Mouse (Mus musculus): Measurements from ENCODE around the gene Ankrd33b. TPM values are rescaled to one million over a fixed set of nuclear protein-coding genes. Genes with fewer than 3 reads are reported as not detected.

Gene Ankrd33b
- polyA plus RNA-seq, 1 experiment: 6.1 TPM

GRCm38 (mm10) chr15:31352494-31353279 lies 14.8 kb downstream of the Ankrd33b start:
- peaks cover 23% of the 10 kb centered on the region for H3K79me3 ChIP-seq (ENCODE audit: low read depth)
- no peak overlapping the region for H3ac ChIP-seq (ENCODE audit: control insufficient read depth, insufficient read length, low read depth)
- H3K79me2 ChIP-seq (ENCODE audit: control insufficient read depth, insufficient read depth): peaks cover 88% of the 10 kb centered on the region
- H3K4me3 ChIP-seq (ENCODE audit: insufficient read depth, poor library complexity, severe bottlenecking): no peak overlapping the region
- peaks cover 3% of the 10 kb centered on the region for H3K36me3 ChIP-seq (ENCODE audit: control insufficient read depth, insufficient read depth)
- TF ChIP-seq FOSL1 (IDR thresholded peaks at IDR 0.05; ENCODE audit: insufficient read depth, low read length, poor library complexity, severe bottlenecking) (no peak), MYOG (IDR thresholded peaks at IDR 0.05; ENCODE audit: control insufficient read depth, extremely low read depth, insufficient read length) (no peak)
- H3K27me3 ChIP-seq (ENCODE audit: control insufficient read depth, insufficient read depth, insufficient read length): no peaks in the 10 kb centered on the region

- TF ChIP-seq USF1 (IDR thresholded peaks at IDR 0.05; ENCODE audit: low read depth): no peak
- TF ChIP-seq MAX (IDR thresholded peaks at IDR 0.05): peak; percentile 21
- no peak overlapping the region for H3K4me3 ChIP-seq (ENCODE audit: insufficient read depth, poor library complexity, severe bottlenecking)
- no peaks in the 10 kb centered on the region for H3K27me3 ChIP-seq (ENCODE audit: control insufficient read depth, insufficient read depth, insufficient read length)
- H3K79me2 ChIP-seq (ENCODE audit: control insufficient read depth, insufficient read depth): peaks cover 84% of the 10 kb centered on the region
- H3K36me3 ChIP-seq (ENCODE audit: control insufficient read depth, insufficient read depth): no peaks in the 10 kb centered on the region
- H3ac ChIP-seq (ENCODE audit: control insufficient read depth, insufficient read length, low read depth): no peak overlapping the region
- H3K79me3 ChIP-seq (ENCODE audit: low read depth): peaks cover 8% of the 10 kb centered on the region
Observed at GRCm38 (mm10) chr15:31349810-31350341, 17.6 kb downstream of the Ankrd33b start.

GRCm38 (mm10) chr15:31349046-31349445 lies 18.5 kb downstream of the Ankrd33b start:
- no peak for TF ChIP-seq FOSL1 (IDR thresholded peaks at IDR 0.05; ENCODE audit: insufficient read depth, low read length, poor library complexity, severe bottlenecking)
- no peak for TF ChIP-seq USF1 (IDR thresholded peaks at IDR 0.05; ENCODE audit: low read depth)
- no peak for TF ChIP-seq MAX (IDR thresholded peaks at IDR 0.05)
- TF ChIP-seq CEBPB (IDR thresholded peaks at IDR 0.05; ENCODE audit: low read depth): no peak
- TF ChIP-seq MYOG (IDR thresholded peaks at IDR 0.05; ENCODE audit: control insufficient read depth, extremely low read depth, insufficient read length): no peak
- no peak for TF ChIP-seq MYOD1 (IDR thresholded peaks at IDR 0.05; ENCODE audit: control insufficient read depth, insufficient read length, low read depth)
- no peak for TF ChIP-seq CTCF (IDR thresholded peaks at IDR 0.05; ENCODE audit: control insufficient read depth, insufficient read depth, insufficient read length)

GRCm38 (mm10) chr15:31348241-31348640 lies 19.3 kb downstream of the Ankrd33b start:
- H3ac ChIP-seq (ENCODE audit: control insufficient read depth, insufficient read length, low read depth): no peak overlapping the region
- TF ChIP-seq CTCF (IDR thresholded peaks at IDR 0.05; ENCODE audit: control insufficient read depth, insufficient read depth, insufficient read length) (no peak), MYOG (IDR thresholded peaks at IDR 0.05; ENCODE audit: control insufficient read depth, extremely low read depth, insufficient read length) (no peak), USF1 (IDR thresholded peaks at IDR 0.05; ENCODE audit: low read depth) (no peak), FOSL1 (IDR thresholded peaks at IDR 0.05; ENCODE audit: insufficient read depth, low read length, poor library complexity, severe bottlenecking) (no peak), MYOD1 (IDR thresholded peaks at IDR 0.05; ENCODE audit: control insufficient read depth, insufficient read length, low read depth) (no peak), MAX (IDR thresholded peaks at IDR 0.05) (no peak), CEBPB (IDR thresholded peaks at IDR 0.05; ENCODE audit: low read depth) (no peak)

More at GRCm38 (mm10) chr15:31349046-31349445, 18.5 kb downstream of the Ankrd33b start:
- H3K79me2 ChIP-seq (ENCODE audit: control insufficient read depth, insufficient read depth): peaks cover 82% of the 10 kb centered on the region
- H3ac ChIP-seq (ENCODE audit: control insufficient read depth, insufficient read length, low read depth): no peak overlapping the region
- H3K4me3 ChIP-seq (ENCODE audit: insufficient read depth, poor library complexity, severe bottlenecking): no peak overlapping the region
- H3K36me3 ChIP-seq (ENCODE audit: control insufficient read depth, insufficient read depth): no peaks in the 10 kb centered on the region
- no peaks in the 10 kb centered on the region for H3K27me3 ChIP-seq (ENCODE audit: control insufficient read depth, insufficient read depth, insufficient read length)
- peaks cover 5% of the 10 kb centered on the region for H3K79me3 ChIP-seq (ENCODE audit: low read depth)

GRCm38 (mm10) chr15:31346508-31346907 lies 21.0 kb downstream of the Ankrd33b start:
- no peak for TF ChIP-seq MYOG (IDR thresholded peaks at IDR 0.05; ENCODE audit: control insufficient read depth, extremely low read depth, insufficient read length)
- no peak for TF ChIP-seq USF1 (IDR thresholded peaks at IDR 0.05; ENCODE audit: low read depth)
- TF ChIP-seq MYOD1 (IDR thresholded peaks at IDR 0.05; ENCODE audit: control insufficient read depth, insufficient read length, low read depth): no peak
- TF ChIP-seq MAX (IDR thresholded peaks at IDR 0.05): no peak
- TF ChIP-seq CEBPB (IDR thresholded peaks at IDR 0.05; ENCODE audit: low read depth): no peak
- TF ChIP-seq CTCF (IDR thresholded peaks at IDR 0.05; ENCODE audit: control insufficient read depth, insufficient read depth, insufficient read length): no peak
- TF ChIP-seq FOSL1 (IDR thresholded peaks at IDR 0.05; ENCODE audit: insufficient read depth, low read length, poor library complexity, severe bottlenecking): no peak

More at GRCm38 (mm10) chr15:31348241-31348640, 19.3 kb downstream of the Ankrd33b start:
- H3K4me3 ChIP-seq (ENCODE audit: insufficient read depth, poor library complexity, severe bottlenecking): no peak overlapping the region
- peaks cover 82% of the 10 kb centered on the region for H3K79me2 ChIP-seq (ENCODE audit: control insufficient read depth, insufficient read depth)
- H3K27me3 ChIP-seq (ENCODE audit: control insufficient read depth, insufficient read depth, insufficient read length): no peaks in the 10 kb centered on the region
- H3K79me3 ChIP-seq (ENCODE audit: low read depth): peaks cover 13% of the 10 kb centered on the region
- H3K36me3 ChIP-seq (ENCODE audit: control insufficient read depth, insufficient read depth): no peaks in the 10 kb centered on the region

GRCm38 (mm10) chr15:31345366-31345765 lies 22.2 kb downstream of the Ankrd33b start:
- TF ChIP-seq MYOG (IDR thresholded peaks at IDR 0.05; ENCODE audit: control insufficient read depth, extremely low read depth, insufficient read length): no peak
- no peak for TF ChIP-seq CEBPB (IDR thresholded peaks at IDR 0.05; ENCODE audit: low read depth)
- TF ChIP-seq FOSL1 (IDR thresholded peaks at IDR 0.05; ENCODE audit: insufficient read depth, low read length, poor library complexity, severe bottlenecking): no peak
- no peak for TF ChIP-seq CTCF (IDR thresholded peaks at IDR 0.05; ENCODE audit: control insufficient read depth, insufficient read depth, insufficient read length)
- no peak for TF ChIP-seq USF1 (IDR thresholded peaks at IDR 0.05; ENCODE audit: low read depth)
- TF ChIP-seq MYOD1 (IDR thresholded peaks at IDR 0.05; ENCODE audit: control insufficient read depth, insufficient read length, low read depth): no peak
- no peak for TF ChIP-seq MAX (IDR thresholded peaks at IDR 0.05)
- H3K36me3 ChIP-seq (ENCODE audit: control insufficient read depth, insufficient read depth): no peaks in the 10 kb centered on the region
- H3K79me3 ChIP-seq (ENCODE audit: low read depth): peaks cover 20% of the 10 kb centered on the region
- peaks cover 83% of the 10 kb centered on the region for H3K79me2 ChIP-seq (ENCODE audit: control insufficient read depth, insufficient read depth)
- H3K4me3 ChIP-seq (ENCODE audit: insufficient read depth, poor library complexity, severe bottlenecking): peak overlapping the region; percentile 23
- peak overlapping the region; percentile 76 for H3ac ChIP-seq (ENCODE audit: control insufficient read depth, insufficient read length, low read depth)
- no peaks in the 10 kb centered on the region for H3K27me3 ChIP-seq (ENCODE audit: control insufficient read depth, insufficient read depth, insufficient read length)

More at GRCm38 (mm10) chr15:31346508-31346907, 21.0 kb downstream of the Ankrd33b start:
- Histone ChIP-seq H3K27me3 (ENCODE audit: control insufficient read depth, insufficient read depth, insufficient read length) (no peaks in the 10 kb centered on the region), H3K36me3 (ENCODE audit: control insufficient read depth, insufficient read depth) (no peaks in the 10 kb centered on the region), H3K79me2 (ENCODE audit: control insufficient read depth, insufficient read depth) (peaks cover 83% of the 10 kb centered on the region), H3ac (ENCODE audit: control insufficient read depth, insufficient read length, low read depth) (no peak overlapping the region), H3K79me3 (ENCODE audit: low read depth) (peaks cover 16% of the 10 kb centered on the region), H3K4me3 (ENCODE audit: insufficient read depth, poor library complexity, severe bottlenecking) (no peak overlapping the region)
